Mouse (Mus musculus) CD8-positive naive resting alpha-beta T cell, adult 2 months (primary cell): Measurements from ENCODE around the gene Noc4l.

Source experiments
- DNase-seq, 2 experiments: peaks; one replicate each; pipeline ENCODE4 v3.0.0; 2022; ENCODE audit warnings: low read depth in 2 of 2, low spot score in 2 of 2

Noc4l gene

GRCm38 (mm10) chr5:110609425-110609824 is 43.8 kb downstream of the Noc4l start:
- DNase-seq, result no peak

GRCm38 (mm10) chr5:110608941-110609340 is 44.3 kb downstream of the Noc4l start:
- no peak for DNase-seq

DNA sequence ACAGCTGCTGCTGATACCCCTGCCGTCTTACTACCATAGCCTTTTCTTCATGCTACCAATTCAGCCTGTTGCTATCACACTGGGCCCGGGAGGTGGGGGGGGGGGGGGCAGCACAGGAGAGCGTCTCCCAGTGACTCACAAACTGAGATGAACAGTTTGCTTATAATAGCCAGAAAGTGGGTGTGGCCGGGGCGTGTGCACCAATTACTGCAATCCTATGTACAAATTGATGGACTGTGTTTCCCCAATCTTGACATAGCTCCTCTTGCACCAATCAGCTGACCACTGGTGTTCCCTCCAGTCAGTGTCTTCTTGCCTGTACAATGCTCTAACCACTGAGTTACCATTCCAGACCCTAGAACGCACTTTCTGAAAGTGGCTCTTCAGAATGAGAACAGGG is 44.9 kb downstream of the Noc4l start:
- DNase-seq, result no peak

- DNase-seq, result no peak
Measured at GRCm38 (mm10) chr5:110607767-110608166, 45.5 kb downstream of the Noc4l start.

- DNase-seq, result no peak
Measured at GRCm38 (mm10) chr5:110605531-110606221, 47.5 kb downstream of the Noc4l start.

DNA sequence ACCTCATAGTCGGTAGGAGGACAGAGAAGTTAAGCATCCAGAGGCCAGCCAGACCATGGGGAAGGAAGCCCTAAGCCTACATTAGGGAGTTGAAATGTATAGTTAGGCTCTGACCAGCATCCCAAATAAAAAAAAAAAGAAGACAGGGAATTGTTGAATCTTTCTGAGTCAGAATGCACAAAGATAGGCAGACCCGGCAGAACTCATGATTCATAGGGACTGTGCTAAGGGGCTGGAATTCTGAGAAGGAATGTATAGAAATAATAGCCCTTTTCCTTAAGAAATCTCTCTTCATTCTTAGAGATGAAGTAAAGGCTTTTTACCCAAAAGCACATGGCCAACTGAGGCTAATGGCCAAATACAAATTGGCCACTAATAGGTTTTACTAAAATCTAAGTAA is 48.9 kb downstream of the Noc4l start:
- DNase-seq, result no peak

GRCm38 (mm10) chr5:110603016-110603685 is 50.1 kb downstream of the Noc4l start:
- no peak for DNase-seq
